Mouse (Mus musculus) cerebellum, postnatal 25 days (tissue): ENCODE measurements around the gene Cd248.

ENCODE experiments used
- DNase-seq, 2 experiments: peaks; one replicate each; pipeline ENCODE4 v3.0.0; 2021; ENCODE audit warnings: mixed read lengths in 2 of 2

The Cd248 gene

DNA sequence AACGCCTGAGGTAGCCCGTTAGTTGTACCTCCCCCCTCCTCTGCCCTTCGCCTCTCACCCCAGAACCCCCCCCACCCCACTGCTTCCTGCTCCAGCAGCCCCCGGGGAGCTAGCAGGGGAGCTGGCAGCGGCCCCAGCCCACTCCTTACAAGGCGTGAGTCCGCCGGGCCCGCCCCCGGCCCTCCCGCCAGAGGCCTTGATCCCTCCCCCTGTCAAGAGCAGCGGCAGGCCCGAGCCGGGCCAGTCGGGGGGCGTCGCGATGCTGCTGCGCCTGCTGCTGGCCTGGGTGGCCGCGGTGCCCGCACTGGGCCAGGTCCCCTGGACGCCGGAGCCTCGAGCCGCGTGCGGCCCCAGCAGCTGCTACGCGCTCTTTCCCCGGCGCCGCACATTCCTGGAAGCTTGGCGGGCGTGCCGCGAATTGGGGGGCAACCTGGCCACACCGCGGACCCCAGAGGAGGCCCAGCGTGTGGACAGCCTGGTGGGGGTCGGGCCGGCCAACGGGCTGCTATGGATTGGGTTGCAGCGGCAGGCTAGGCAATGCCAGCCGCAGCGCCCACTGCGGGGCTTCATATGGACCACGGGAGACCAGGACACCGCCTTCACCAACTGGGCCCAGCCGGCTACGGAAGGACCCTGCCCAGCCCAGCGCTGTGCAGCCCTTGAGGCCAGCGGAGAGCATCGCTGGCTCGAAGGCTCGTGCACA lies at the start of gene Cd248:
Gene Cd248 (plus strand): TSS at position 212 of the 703 bp plus-strand sequence.
- DNase-seq = peak in 1 of 2 experiments; percentile 62

GRCm38 (mm10) chr19:5018191-5018590 lies 49.7 kb upstream of the Cd248 start:
- DNase-seq = no peak

DNA sequence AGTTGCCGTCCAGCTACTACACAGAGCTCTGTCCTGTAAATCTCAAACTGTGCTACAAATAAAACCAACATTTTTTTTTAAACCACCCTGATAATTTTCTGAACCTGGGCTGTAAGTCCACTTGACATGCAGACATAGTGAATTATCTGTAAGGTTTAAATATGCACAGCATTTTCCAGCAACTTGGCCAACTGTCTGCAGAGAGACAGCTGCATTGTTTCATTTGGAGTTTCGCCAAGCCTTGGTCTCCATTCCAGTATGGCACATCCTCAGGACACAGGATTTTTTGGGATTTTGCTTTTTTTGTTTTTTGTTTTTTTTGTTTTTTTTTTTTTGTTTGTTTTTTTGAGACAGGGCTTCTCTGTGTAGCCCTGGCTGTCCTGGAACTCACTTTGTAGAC lies 46.5 kb upstream of the Cd248 start:
- DNase-seq = no peak

GRCm38 (mm10) chr19:5023621-5024479 lies 44.0 kb upstream of the Cd248 start, which contains the start of gene Slc29a2:
Slc29a2 (plus strand) TSS chr19:5023860.
- DNase-seq = peak; percentile 93 to 94

GRCm38 (mm10) chr19:5026111-5026510 lies 41.8 kb upstream of the Cd248 start:
- DNase-seq = peak; percentile 30 to 55

GRCm38 (mm10) chr19:5032686-5033085 lies 35.2 kb upstream of the Cd248 start:
- no peak for DNase-seq

- DNase-seq = no peak
Measured at GRCm38 (mm10) chr19:5036577-5036976, 31.3 kb upstream of the Cd248 start.

- DNase-seq = peak; percentile 95
Measured at GRCm38 (mm10) chr19:5037678-5038571, 30.0 kb upstream of the Cd248 start.

- peak; percentile 96 to 98 for DNase-seq
Measured at GRCm38 (mm10) chr19:5038709-5039156, 29.1 kb upstream of the Cd248 start, which contains the start of the genes B4gat1 and AC124502.3. B4gat1 (plus strand) TSS chr19:5038826. AC124502.3 (plus strand) TSS chr19:5038891.

- peak in 1 of 2 experiments; percentile 64 for DNase-seq
Measured at GRCm38 (mm10) chr19:5039301-5040114, 28.4 kb upstream of the Cd248 start.

DNA sequence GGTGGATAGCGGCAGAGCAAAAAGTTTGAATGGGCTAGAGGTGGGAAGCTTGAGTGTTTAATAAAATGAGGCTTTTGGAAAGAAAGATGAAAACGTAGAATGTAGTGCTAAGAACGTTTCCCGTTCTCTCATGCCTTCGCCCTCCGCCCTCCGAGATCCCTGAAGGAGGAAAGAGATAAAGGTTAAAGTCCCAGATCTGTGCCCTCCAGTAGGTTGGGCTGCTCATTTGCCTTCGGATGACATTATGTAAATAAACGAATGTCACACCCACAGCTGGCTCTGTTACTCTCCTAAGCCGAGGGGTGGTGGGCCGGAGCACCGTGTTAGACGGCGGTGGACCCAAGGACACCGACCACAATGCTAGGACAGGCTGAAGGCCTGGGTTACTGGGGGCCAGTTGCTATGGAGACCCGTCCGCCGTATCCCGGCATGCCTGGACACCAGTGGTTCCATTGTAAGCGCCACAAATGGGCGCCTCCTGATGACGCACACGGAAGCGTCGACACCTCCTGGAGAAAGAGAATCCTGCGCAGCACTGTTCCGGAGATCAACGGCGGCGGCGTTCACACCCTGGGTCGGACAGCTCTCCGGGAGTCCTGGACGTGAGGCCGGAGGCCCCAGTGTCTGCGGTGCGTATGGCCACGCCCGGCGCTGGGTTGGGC lies 26.9 kb upstream of the Cd248 start, which contains the start of gene Brms1:
Gene Brms1 (plus strand): TSS at position 493 of the 662 bp plus-strand sequence.
- DNase-seq = peak; percentile 90 to 94

DNA sequence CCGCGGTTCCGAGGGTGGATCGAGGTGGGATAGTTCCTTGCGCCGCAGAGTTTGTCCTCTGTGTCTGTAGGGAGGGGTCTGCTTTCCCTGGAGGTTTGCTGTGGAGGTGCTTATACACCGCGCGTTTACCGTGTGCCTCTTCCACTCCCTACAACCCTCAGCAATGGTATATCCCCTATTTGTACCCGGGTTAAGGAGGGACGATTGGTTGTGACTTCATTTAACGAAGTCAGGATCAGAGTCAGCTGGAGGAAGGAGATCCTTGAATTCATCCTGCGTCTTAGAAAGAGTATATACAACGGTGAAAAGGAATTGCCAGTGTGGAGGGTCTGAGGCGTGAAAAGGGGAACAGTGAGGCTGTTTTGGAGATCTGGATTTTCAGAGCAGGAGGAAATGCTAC lies 26.3 kb upstream of the Cd248 start:
- no peak for DNase-seq

- peak in 1 of 2 experiments; percentile 40 for DNase-seq
Measured at GRCm38 (mm10) chr19:5045531-5045930, 22.3 kb upstream of the Cd248 start.

DNA sequence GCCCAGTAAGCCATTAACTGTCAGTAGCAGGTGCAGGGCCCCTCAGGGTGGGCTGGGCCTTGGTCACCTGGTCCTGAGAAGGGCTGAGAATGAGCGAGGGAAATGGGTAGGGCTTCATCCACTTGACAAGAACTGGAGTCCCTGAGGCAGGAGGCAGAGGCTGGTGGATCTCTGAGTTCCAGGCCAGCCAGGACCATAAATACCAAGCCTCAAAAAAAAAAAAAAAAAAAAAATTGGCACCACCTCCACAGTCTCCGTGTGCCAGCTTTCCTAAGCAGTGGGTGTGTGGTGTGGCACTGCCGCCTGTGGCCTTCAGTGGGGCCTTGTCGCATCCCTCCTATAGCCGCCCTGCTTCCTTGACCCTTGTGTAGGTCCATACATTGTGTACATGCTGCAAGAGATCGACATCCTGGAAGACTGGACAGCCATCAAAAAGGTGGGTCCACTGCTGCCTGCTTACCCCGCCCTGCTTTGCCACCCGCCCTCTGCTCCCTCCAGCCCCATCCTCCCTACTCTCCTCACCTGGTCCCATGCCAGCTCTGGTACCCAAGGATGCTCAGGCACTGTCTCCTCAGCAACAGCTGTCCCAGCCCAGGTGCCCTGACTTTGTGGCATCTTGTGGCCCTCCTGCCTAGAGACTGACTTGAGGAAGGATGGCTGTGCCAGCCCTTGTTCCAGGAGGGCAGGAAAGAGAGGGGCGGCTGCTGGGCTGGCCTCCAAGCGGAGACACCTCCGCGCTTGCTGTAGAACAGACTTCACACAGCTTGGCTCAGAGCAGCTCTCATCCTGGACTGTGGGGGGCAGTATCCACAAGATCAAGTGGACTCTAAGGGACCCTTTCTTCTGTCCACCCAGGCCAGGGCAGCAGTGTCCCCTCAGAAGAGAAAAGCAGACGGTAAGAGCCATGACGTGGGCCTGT lies 19.5 kb upstream of the Cd248 start:
- DNase-seq = peak in 1 of 2 experiments; percentile 42

GRCm38 (mm10) chr19:5049325-5049724 lies 18.6 kb upstream of the Cd248 start:
- no peak for DNase-seq

DNA sequence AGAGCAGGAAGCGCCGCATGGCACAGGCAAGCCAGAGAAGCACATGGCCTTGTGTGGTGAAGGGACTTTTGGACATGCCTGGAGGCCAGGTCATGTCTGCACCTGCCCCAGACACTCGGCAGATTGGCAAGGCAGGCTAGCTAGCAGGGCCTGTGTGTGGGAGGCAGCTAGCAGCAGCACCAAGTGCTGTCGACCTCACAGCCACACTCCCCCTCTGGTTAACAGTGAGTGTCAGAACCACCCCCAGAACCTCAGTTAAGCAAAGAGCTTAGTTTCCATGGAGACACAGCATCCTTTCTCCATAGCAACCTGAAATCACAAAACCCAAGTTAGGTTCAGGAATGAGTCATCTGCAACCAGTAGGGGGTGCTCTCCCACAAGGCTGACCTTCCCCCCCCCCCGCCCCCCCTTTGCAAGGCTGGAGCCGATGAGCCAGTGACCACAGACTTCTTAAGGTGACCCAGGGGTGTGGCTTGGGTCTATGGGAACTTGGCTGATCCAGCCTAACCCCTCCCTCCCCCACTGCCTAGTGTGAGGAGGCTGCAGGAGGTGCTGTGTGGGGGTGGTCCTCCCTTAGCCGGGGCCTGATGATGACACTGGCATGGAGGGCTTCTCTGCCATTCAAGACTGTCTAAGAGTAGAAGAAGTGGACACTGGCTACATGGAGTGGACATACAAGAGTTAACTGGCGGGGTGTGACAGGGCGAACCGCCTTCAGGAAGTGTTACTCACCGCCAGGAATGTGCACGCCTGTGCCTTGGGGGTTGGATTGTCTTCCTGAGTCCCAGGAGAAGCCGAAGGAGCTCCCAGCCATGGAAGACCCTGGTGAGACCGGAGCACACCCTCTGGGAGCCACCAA lies 17.6 kb upstream of the Cd248 start, which contains the start of gene Rin1:
Gene Rin1 (plus strand): TSS at position 435 of the 859 bp plus-strand sequence.
- peak in 1 of 2 experiments; percentile 60 for DNase-seq

DNA sequence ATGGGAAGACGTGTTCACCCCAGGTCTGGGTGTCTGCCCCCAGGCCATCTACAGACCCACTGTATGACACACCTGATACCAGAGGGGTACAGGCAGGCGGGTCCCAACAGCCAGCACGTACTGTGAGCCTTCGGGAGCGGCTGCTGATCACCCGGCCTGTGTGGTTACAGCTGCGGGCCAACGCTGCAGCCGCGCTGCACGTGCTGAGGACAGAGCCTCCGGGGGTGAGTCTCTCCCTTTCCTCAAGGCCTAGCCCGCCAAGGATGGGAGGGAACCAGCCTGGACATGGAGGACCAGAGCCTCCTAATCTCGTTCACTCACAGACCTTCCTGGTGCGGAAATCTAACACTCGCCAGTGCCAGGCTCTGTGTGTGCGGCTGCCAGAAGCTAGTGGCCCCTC lies 16.8 kb upstream of the Cd248 start:
- DNase-seq = peak in 1 of 2 experiments; percentile 36

DNA sequence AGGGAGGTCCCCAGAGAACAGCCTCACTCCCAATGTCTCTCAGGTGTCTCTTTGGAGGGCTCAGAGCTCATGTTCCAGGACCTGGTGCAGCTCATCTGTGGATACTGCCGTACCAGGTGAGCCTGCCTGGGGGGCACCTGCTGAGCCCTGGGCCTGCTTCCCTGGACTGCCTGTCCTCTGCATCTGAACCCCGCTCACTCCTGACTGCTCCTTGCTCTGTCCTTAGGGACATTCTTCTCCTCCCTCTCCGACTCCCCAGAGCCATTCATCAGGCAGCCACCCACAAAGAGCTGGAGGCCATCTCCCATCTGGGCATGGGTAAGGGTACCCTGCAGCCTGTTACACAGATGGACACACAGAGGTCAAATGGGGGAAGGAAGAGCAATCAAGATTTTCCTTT lies 16.4 kb upstream of the Cd248 start:
- DNase-seq = peak; percentile 40
